Mouse (Mus musculus) cortical plate, adult 2 months (tissue): ENCODE data around the gene Dkkl1. TPM values are rescaled to one million over a fixed set of nuclear protein-coding genes. Genes with fewer than 3 reads are reported as not detected.

Experiments
- H3K27ac ChIP-seq: fragments of 200-500 bp; 2 replicates; pipeline ENCODE4 v1.5.1; 2012; ENCODE audit warnings: low read length, control low read depth, inconsistent platforms; ENCODE audit not compliant: insufficient read depth
- H3K4me1 ChIP-seq: fragments of 200-500 bp; 2 replicates; pipeline ENCODE4 v1.6.1; 2011; ENCODE audit warnings: low read length; ENCODE audit not compliant: control insufficient read depth, insufficient read depth
- H3K4me3 ChIP-seq: fragments of 200-500 bp; 2 replicates; pipeline ENCODE4 v1.5.1; 2011; ENCODE audit warnings: mild to moderate bottlenecking, low read length, control low read depth; ENCODE audit not compliant: insufficient read depth
- CTCF ChIP-seq: fragments of 200-500 bp; IDR thresholded peaks from 2 replicates; pipeline ENCODE4 v1.5.1; 2011; ENCODE audit warnings: mild to moderate bottlenecking, control low read depth, low read length; ENCODE audit not compliant: insufficient read depth; ENCODE audit errors: extremely low read depth
- POLR2A ChIP-seq: fragments of 200-500 bp; IDR thresholded peaks from 2 replicates; pipeline ENCODE4 v1.6.1; 2011; ENCODE audit warnings: mild to moderate bottlenecking, low read length, control low read depth; ENCODE audit not compliant: insufficient read depth; ENCODE audit errors: extremely low read depth
- polyA plus RNA-seq: library from polyadenylated mRNA; depleted of rRNA; stranded (reverse); fragments of >200 nt; gene quantifications from 2 replicates; pipeline ENCODE4 v1.2.3, GENCODE M21; 2012

The Dkkl1 gene
- polyA plus RNA-seq, 1 experiment: 41.4 TPM

- no peak overlapping the region for H3K4me3 ChIP-seq
- no peak overlapping the region for H3K27ac ChIP-seq
- H3K4me1 ChIP-seq: 0 out of 2 replicates have a peak, but pooled peaks cover 2% of the 10 kb centered on the region
- peak; percentile 36 for TF ChIP-seq CTCF
- no peak; the same call in 1 of the 2 replicates for TF ChIP-seq POLR2A
Measured at GRCm38 (mm10) chr7:45172974-45173373, 39.0 kb downstream of the Dkkl1 start.

GRCm38 (mm10) chr7:45169495-45169894 is 42.5 kb downstream of the Dkkl1 start:
- 0 out of 2 replicates have a peak overlapping the region, but pooled peaks have one; percentile 17 for H3K27ac ChIP-seq
- TF ChIP-seq CTCF (no peak), POLR2A (peak; percentile 48; the same call in 1 of the 2 replicates)
- H3K4me3 ChIP-seq: no peak overlapping the region
- 0 out of 2 replicates have a peak, but pooled peaks cover 2% of the 10 kb centered on the region for H3K4me1 ChIP-seq

GRCm38 (mm10) chr7:45168656-45169055 is 43.3 kb downstream of the Dkkl1 start:
- Histone ChIP-seq H3K4me1 (0 out of 2 replicates have a peak, but pooled peaks cover 2% of the 10 kb centered on the region), H3K27ac (peak overlapping the region; percentile 93), H3K4me3 (peak overlapping the region; percentile 85)
- TF ChIP-seq POLR2A (peak; percentile 49; the same call in 1 of the 2 replicates), CTCF (no peak)

- peak overlapping the region; percentile 93 for H3K27ac ChIP-seq
- 0 out of 2 replicates have a peak, but pooled peaks cover 2% of the 10 kb centered on the region for H3K4me1 ChIP-seq
- TF ChIP-seq CTCF: no peak
- peak overlapping the region; percentile 85 for H3K4me3 ChIP-seq
Measured at GRCm38 (mm10) chr7:45167761-45168445, 44.0 kb downstream of the Dkkl1 start.

GRCm38 (mm10) chr7:45166950-45167401 is 45.0 kb downstream of the Dkkl1 start:
- peaks cover 4% of the 10 kb centered on the region; the same call in 1 of the 2 replicates for H3K4me1 ChIP-seq
- H3K4me3 ChIP-seq: peak overlapping the region; percentile 85
- H3K27ac ChIP-seq: peak overlapping the region; percentile 93
- TF ChIP-seq CTCF (no peak), POLR2A (peak; percentile 45; the same call in 1 of the 2 replicates)

- peak overlapping the region; percentile 90 for H3K27ac ChIP-seq
- H3K4me3 ChIP-seq: peak overlapping the region; percentile 85
- TF ChIP-seq CTCF (no peak), POLR2A (no peak)
- H3K4me1 ChIP-seq: peaks cover 4% of the 10 kb centered on the region; the same call in 1 of the 2 replicates
Measured at GRCm38 (mm10) chr7:45165701-45166100, 46.2 kb downstream of the Dkkl1 start.

GRCm38 (mm10) chr7:45164833-45165232 is 47.1 kb downstream of the Dkkl1 start:
- H3K4me3 ChIP-seq: peak overlapping the region; percentile 85

GRCm38 (mm10) chr7:45163735-45164490 is 48.0 kb downstream of the Dkkl1 start, which contains the start of gene Slc17a7:
TSS of gene Slc17a7 (plus strand) at chr7:45163949.
- Histone ChIP-seq H3K4me1 (peaks cover 4% of the 10 kb centered on the region; the same call in 1 of the 2 replicates), H3K27ac (peak within 1 kb of the TSS; percentile 81), H3K4me3 (peak within 1 kb of the TSS; percentile 85)
- TF ChIP-seq CTCF: no peak
- peak; percentile 66; the same call in 1 of the 2 replicates for TF ChIP-seq POLR2A

More at GRCm38 (mm10) chr7:45164833-45165232, 47.1 kb downstream of the Dkkl1 start:
- H3K27ac ChIP-seq: peak overlapping the region; percentile 81
- peaks cover 4% of the 10 kb centered on the region; the same call in 1 of the 2 replicates for H3K4me1 ChIP-seq
- TF ChIP-seq CTCF (no peak), POLR2A (peak; percentile 25; the same call in 1 of the 2 replicates)

- Histone ChIP-seq H3K4me1 (peaks cover 2% of the 10 kb centered on the region; the same call in 1 of the 2 replicates), H3K27ac (peak overlapping the region; percentile 18; the same call in 1 of the 2 replicates), H3K4me3 (peak overlapping the region; percentile 85; the same call in 1 of the 2 replicates)
- TF ChIP-seq CTCF (no peak), POLR2A (no peak)
Measured at GRCm38 (mm10) chr7:45162996-45163615, 48.8 kb downstream of the Dkkl1 start.
